Comparison of ENCODE assay signal across 8 mouse cellular contexts in the genomic region with DNA sequence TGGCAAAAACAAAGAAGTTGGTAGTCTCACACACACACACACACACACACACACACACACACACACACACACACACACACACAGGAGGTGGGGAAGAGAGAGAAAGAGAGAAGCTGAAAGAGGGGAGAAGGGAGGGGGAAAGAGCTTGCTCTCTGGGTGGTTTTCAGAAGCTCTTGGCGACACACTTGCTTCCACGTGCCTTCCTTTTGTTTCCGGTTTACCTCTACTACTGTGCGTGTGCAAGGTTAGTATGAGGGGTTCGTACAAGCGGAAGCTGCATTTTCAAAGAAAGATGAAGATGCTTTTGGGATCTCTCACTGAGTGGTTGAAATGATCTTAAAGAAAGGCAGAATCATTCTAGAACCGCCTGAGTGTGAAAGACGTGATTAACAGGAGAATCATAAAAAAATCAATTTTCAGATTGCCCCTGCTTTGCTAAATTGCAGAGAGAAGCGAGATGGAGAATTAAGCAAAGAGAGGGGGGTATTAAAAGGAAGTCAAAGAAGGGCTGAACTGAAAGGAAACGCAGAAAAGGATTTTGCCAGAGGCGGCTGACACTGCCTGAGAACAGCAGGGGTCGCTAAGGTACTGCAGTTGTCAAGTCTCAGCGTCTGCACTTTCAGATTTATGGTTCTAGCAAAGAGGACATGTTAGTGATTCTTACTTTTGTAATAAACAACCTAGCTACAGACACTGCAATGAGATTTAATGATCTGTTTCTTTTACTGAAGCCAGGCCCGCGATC.
A peak's percentile ranks its signal among the peaks of the same experiment; 100 is the strongest.
DNase-seq lines count a peak whose midpoint lies in the region; ATAC-seq and TF ChIP-seq lines count a peak whose summit lies in the region.

No protein-coding gene starts in this region.

- no peak for ATAC-seq in heart, embryonic 16.5 days (replicated peaks; ENCODE audit: extremely low read depth, insufficient read depth, low FRiP score)
- no peak for ATAC-seq in liver, postnatal 0 days
- no peak for ATAC-seq in monocyte, adult 5-6 weeks (replicated peaks; ENCODE audit: insufficient number of reproducible peaks, low FRiP score, low TSS enrichment, poor library complexity, severe bottlenecking)

- peak overlapping the region; percentile 25 for H3K4me3 ChIP-seq in heart, embryonic 16.5 days (ENCODE audit: low read length)
- H3K4me3 ChIP-seq in liver, postnatal 0 days (ENCODE audit: low read depth, low read length) = no peak overlapping the region

- H3K36me3 ChIP-seq in heart, embryonic 16.5 days (ENCODE audit: control insufficient read depth, insufficient read depth) = no peaks in the 10 kb centered on the region
- no peaks in the 10 kb centered on the region for H3K36me3 ChIP-seq in liver, postnatal 0 days (replicated peaks; ENCODE audit: insufficient read depth, low read length)

- no peaks in the 10 kb centered on the region for H3K4me1 ChIP-seq in heart, embryonic 16.5 days (ENCODE audit: control insufficient read depth, insufficient read depth, low read length)
- no peaks in the 10 kb centered on the region for H3K4me1 ChIP-seq in liver, postnatal 0 days (ENCODE audit: insufficient read depth)

- no peak for TF ChIP-seq EP300 in liver, postnatal 0 days (IDR thresholded peaks at IDR 0.05; ENCODE audit: low read depth)

- TF ChIP-seq CTCF in liver, postnatal 0 days (IDR thresholded peaks at IDR 0.05; ENCODE audit: low read depth) = peak; percentile 66

- DNase-seq in 3134 (ENCODE audit: extremely low read depth, insufficient read length, low spot score) (peak; percentile 9), adipocyte (ENCODE audit: low spot score) (peak; percentile 66)
- peak; percentile 65 for DNase-seq in embryo, embryonic 9.5 days (ENCODE audit: extremely low spot score)
- peak; percentile 9 to 66 for DNase-seq in kidney, postnatal 36 days
- DNase-seq in liver, postnatal 0 days = peak; percentile 23
- peak; percentile 36 for DNase-seq in retina, adult 2 months (ENCODE audit: low read depth, low spot score)

- H3K27me3 ChIP-seq in heart, embryonic 16.5 days (ENCODE audit: control insufficient read depth, insufficient read depth, low read length) = no peaks in the 10 kb centered on the region
- H3K27me3 ChIP-seq in liver, postnatal 0 days (ENCODE audit: insufficient read depth, low read length) = no peaks in the 10 kb centered on the region

- H3K4me2 ChIP-seq in heart, embryonic 16.5 days (ENCODE audit: low read depth, low read length) = peak overlapping the region; percentile 55
- no peak overlapping the region for H3K4me2 ChIP-seq in liver, postnatal 0 days (ENCODE audit: low read depth, low read length)

- H3K9me3 ChIP-seq in heart, embryonic 16.5 days (replicated peaks; ENCODE audit: control insufficient read depth, low read length) = no peaks in the 10 kb centered on the region
- no peaks in the 10 kb centered on the region for H3K9me3 ChIP-seq in liver, postnatal 0 days (ENCODE audit: low read length)

- H3K9ac ChIP-seq in heart, embryonic 16.5 days (ENCODE audit: low read length) = peak overlapping the region; percentile 30; the same call in 1 of the 2 replicates
- H3K9ac ChIP-seq in liver, postnatal 0 days (replicated peaks) = no peak overlapping the region

- H3K27ac ChIP-seq in heart, embryonic 16.5 days (ENCODE audit: low read length) = no peak overlapping the region
- H3K27ac ChIP-seq in liver, postnatal 0 days (ENCODE audit: low read depth) = no peak overlapping the region

- 16% methylated on average over 15 of the region's 15 CpGs for WGBS in heart, embryonic 16.5 days
- WGBS in liver, postnatal 0 days (ENCODE audit: insufficient replicate concordance) = 15% methylated on average over 15 of the region's 15 CpGs

Comparison
In these comparisons a context has a peak if more than half of its experiments do, and no peak if none do; other contexts are left out.
1. DNase-seq: peak in every context shown above with its lines; median percentile 66 in adipocyte; 65 in embryo, embryonic 9.5 days; 38 in kidney, postnatal 36 days; 36 in retina, adult 2 months; 23 in liver, postnatal 0 days; 9 in 3134.